Comparison of ENCODE assay signal across 19 mouse cellular contexts in the genomic region with DNA sequence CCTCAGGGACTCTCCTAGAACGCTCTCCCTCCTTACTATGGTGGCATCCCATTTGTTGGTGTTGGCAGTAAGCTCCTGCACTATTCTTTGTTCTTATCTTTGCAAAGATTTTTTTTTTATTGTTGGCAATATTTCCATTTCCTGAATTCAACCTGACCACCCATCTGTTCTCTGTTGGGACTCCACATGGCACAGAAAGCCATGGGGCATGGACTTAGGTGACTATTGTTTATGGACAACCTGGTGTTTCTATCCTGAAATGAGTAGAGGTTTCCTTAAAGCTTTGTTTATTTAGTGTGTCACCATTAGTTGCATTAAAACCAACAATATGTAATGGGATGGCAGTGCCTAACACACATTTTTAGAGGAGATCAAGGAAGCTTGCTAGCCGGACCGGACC.
A peak's percentile ranks its signal among the peaks of the same experiment; 100 is the strongest.
DNase-seq lines count a peak whose midpoint lies in the region; TF ChIP-seq lines count a peak whose summit lies in the region.
"Had no signal": no experiment of that assay in that cellular context is flagged by ENCODE, and none has a peak within 500 bp of the region (broad histone marks: within the 10 kb centered on the region; RNA-seq: fewer than 3 reads in every experiment).

No protein-coding gene starts in this region.

- H3K4me1 ChIP-seq in cerebellum, adult 2 months (ENCODE audit: control insufficient read depth, insufficient read depth, low read length) = peaks cover 16% of the 10 kb centered on the region; the same call in 1 of the 2 replicates
- H3K4me1 ChIP-seq in kidney, adult 2 months (ENCODE audit: control insufficient read depth, insufficient read depth, low read length) = no peaks in the 10 kb centered on the region
- H3K4me1 ChIP-seq: embryonic facial prominence, embryonic 12.5 days; embryonic facial prominence, embryonic 15.5 days; hindbrain, embryonic 12.5 days; intestine, embryonic 15.5 days had no signal

- no peak overlapping the region for H3K4me3 ChIP-seq in cerebellum, adult 2 months (replicated peaks; ENCODE audit: insufficient read depth, low read depth, low read length)
- H3K4me3 ChIP-seq in kidney, adult 2 months (ENCODE audit: insufficient read depth, low read depth, low read length) = no peak overlapping the region
- H3K4me3 ChIP-seq: embryonic facial prominence, embryonic 12.5 days; embryonic facial prominence, embryonic 15.5 days; gastrocnemius, adult 2 months; hindbrain, embryonic 12.5 days; intestine, embryonic 15.5 days had no signal

- DNase-seq in cerebellum, adult 11-12 months = peak; percentile 73
- no peak for DNase-seq in cerebellum, postnatal 4 days (ENCODE audit: low spot score in 2 of 2)
- peak; percentile 56 to 80 for DNase-seq in cerebellum, adult 2 months
- DNase-seq in cerebellum, adult 9-11 months = peak; percentile 80
- DNase-seq in kidney, adult 2 months = no peak
- no peak for DNase-seq in spleen, postnatal 36 days (ENCODE audit: low spot score in 2 of 2)
- no peak for DNase-seq in urinary bladder, adult 2 months (ENCODE audit: low spot score)
- DNase-seq: adrenal gland, adult 8-10 months; adrenal gland, postnatal 25 days; forebrain, postnatal 0 days; gastrocnemius, adult 2 months; gastrocnemius, postnatal 14 days; heart, adult 11 months; kidney, adult 11 months; kidney, adult 9 months had no signal

- no peaks in the 10 kb centered on the region for H3K27me3 ChIP-seq in cerebellum, adult 2 months (ENCODE audit: control insufficient read depth, insufficient read depth, low read length)
- no peaks in the 10 kb centered on the region for H3K27me3 ChIP-seq in kidney, adult 2 months (replicated peaks; ENCODE audit: control insufficient read depth, insufficient read depth, low read length)
- H3K27me3 ChIP-seq: embryonic facial prominence, embryonic 12.5 days; embryonic facial prominence, embryonic 15.5 days; hindbrain, embryonic 12.5 days; intestine, embryonic 15.5 days had no signal

- TF ChIP-seq CTCF in cerebellum, adult 2 months (IDR thresholded peaks at IDR 0.05; ENCODE audit: borderline replicate concordance, insufficient read depth, low read depth, low read length) = no peak
- no peak for TF ChIP-seq CTCF in kidney, adult 2 months (conservative IDR thresholded peaks at IDR 0.05; ENCODE audit: insufficient read depth, insufficient read length, low read depth, low read length)

- TF ChIP-seq POLR2A in cerebellum, adult 2 months (IDR thresholded peaks at IDR 0.05; ENCODE audit: borderline replicate concordance, insufficient read depth, low read length) = no peak
- TF ChIP-seq POLR2A in kidney, adult 2 months (IDR thresholded peaks at IDR 0.05; ENCODE audit: low read depth, low read length) = no peak

- no peaks in the 10 kb centered on the region for H3K36me3 ChIP-seq in kidney, adult 2 months (ENCODE audit: control insufficient read depth, insufficient read depth, low read length)
- H3K36me3 ChIP-seq: embryonic facial prominence, embryonic 12.5 days; embryonic facial prominence, embryonic 15.5 days; hindbrain, embryonic 12.5 days; intestine, embryonic 15.5 days had no signal

- H3K27ac ChIP-seq in cerebellum, adult 2 months (ENCODE audit: insufficient read depth, low read length) = peak overlapping the region; percentile 86
- H3K27ac ChIP-seq in kidney, adult 2 months (ENCODE audit: insufficient read depth, low read depth, low read length) = no peak overlapping the region
- H3K27ac ChIP-seq: embryonic facial prominence, embryonic 12.5 days; embryonic facial prominence, embryonic 15.5 days; gastrocnemius, adult 2 months; hindbrain, embryonic 12.5 days; intestine, embryonic 15.5 days had no signal

- WGBS in cerebellum, adult 2 months = 65% methylated on average over 3 of the region's 3 CpGs
- 94% methylated on average over 3 of the region's 3 CpGs for WGBS in kidney, adult 2 months

Comparison
In these comparisons a context has a peak if more than half of its experiments do, and no peak if none do; other contexts are left out.
1. DNase-seq: peak in cerebellum, adult 11-12 months (single experiment), cerebellum, adult 2 months (2 of 2) and cerebellum, adult 9-11 months (single experiment); none in cerebellum, postnatal 4 days (0 of 2), kidney, adult 2 months (single experiment), spleen, postnatal 36 days (0 of 2) and urinary bladder, adult 2 months (single experiment).